Mouse (Mus musculus) lung, postnatal 4 days (tissue): Measurements from ENCODE around the gene Ppfibp1.
A peak's percentile ranks its signal among the peaks of the same experiment; 100 is the strongest.

Experiments used
- DNase-seq, 2 experiments: peaks; one replicate each; pipeline ENCODE4 v3.0.0; 2021

The Ppfibp1 gene

GRCm38 (mm10) chr6:146961832-146962481 lies 73.7 kb downstream of the Ppfibp1 start:
- DNase-seq, result no peak

GRCm38 (mm10) chr6:146963396-146964150 lies 75.3 kb downstream of the Ppfibp1 start:
- no peak for DNase-seq

- DNase-seq, result no peak
Observed at GRCm38 (mm10) chr6:146965139-146965772, 77.0 kb downstream of the Ppfibp1 start.

GRCm38 (mm10) chr6:146966446-146967019 lies 78.2 kb downstream of the Ppfibp1 start:
- peak; percentile 24 to 34 for DNase-seq

- no peak for DNase-seq
Observed at GRCm38 (mm10) chr6:146967836-146968235, 79.5 kb downstream of the Ppfibp1 start.

GRCm38 (mm10) chr6:146970811-146971210 lies 82.5 kb downstream of the Ppfibp1 start:
- peak; percentile 28 to 70 for DNase-seq

GRCm38 (mm10) chr6:146971366-146971765 lies 83.1 kb downstream of the Ppfibp1 start:
- DNase-seq, result no peak

GRCm38 (mm10) chr6:146972009-146972408 lies 83.7 kb downstream of the Ppfibp1 start:
- no peak for DNase-seq

- DNase-seq, result no peak
Observed at GRCm38 (mm10) chr6:146972740-146973139, 84.5 kb downstream of the Ppfibp1 start.

GRCm38 (mm10) chr6:146973406-146973805 lies 85.1 kb downstream of the Ppfibp1 start:
- DNase-seq, result no peak

GRCm38 (mm10) chr6:146973830-146974229 lies 85.5 kb downstream of the Ppfibp1 start:
- no peak for DNase-seq

- no peak for DNase-seq
Observed at GRCm38 (mm10) chr6:146976446-146976845, 88.2 kb downstream of the Ppfibp1 start.

- peak; percentile 37 to 44 for DNase-seq
Observed at GRCm38 (mm10) chr6:146978691-146979114, 90.4 kb downstream of the Ppfibp1 start.

GRCm38 (mm10) chr6:146979115-146979744 lies 90.9 kb downstream of the Ppfibp1 start:
- peak; percentile 20 to 40 for DNase-seq

- peak; percentile 21 to 42 for DNase-seq
Observed at GRCm38 (mm10) chr6:146979953-146980352, 91.7 kb downstream of the Ppfibp1 start.

- no peak for DNase-seq
Observed at GRCm38 (mm10) chr6:146981249-146981835, 93.1 kb downstream of the Ppfibp1 start.

- no peak for DNase-seq
Observed at GRCm38 (mm10) chr6:146984569-146984968, 96.3 kb downstream of the Ppfibp1 start.

GRCm38 (mm10) chr6:146994236-146994635 lies 105.9 kb downstream of the Ppfibp1 start:
- peak in 1 of 2 experiments; percentile 64 for DNase-seq

GRCm38 (mm10) chr6:146995391-146995790 lies 107.1 kb downstream of the Ppfibp1 start:
- no peak for DNase-seq

GRCm38 (mm10) chr6:146995878-146996277 lies 107.6 kb downstream of the Ppfibp1 start:
- no peak for DNase-seq

- DNase-seq, result no peak
Observed at GRCm38 (mm10) chr6:146997006-146997405, 108.7 kb downstream of the Ppfibp1 start.

GRCm38 (mm10) chr6:146998710-146999109 lies 110.4 kb downstream of the Ppfibp1 start:
- no peak for DNase-seq
